Mouse (Mus musculus): ENCODE measurements around the gene Tmem159. TPM values are rescaled to one million over a fixed set of nuclear protein-coding genes. Genes with fewer than 3 reads are reported as not detected.

Gene Tmem159
- polyA plus RNA-seq (2015; fragmentation: Nextera tagmentation; extraction: Ambion mirVana), result 14.0 and 16.2 TPM in 2 replicates

DNA sequence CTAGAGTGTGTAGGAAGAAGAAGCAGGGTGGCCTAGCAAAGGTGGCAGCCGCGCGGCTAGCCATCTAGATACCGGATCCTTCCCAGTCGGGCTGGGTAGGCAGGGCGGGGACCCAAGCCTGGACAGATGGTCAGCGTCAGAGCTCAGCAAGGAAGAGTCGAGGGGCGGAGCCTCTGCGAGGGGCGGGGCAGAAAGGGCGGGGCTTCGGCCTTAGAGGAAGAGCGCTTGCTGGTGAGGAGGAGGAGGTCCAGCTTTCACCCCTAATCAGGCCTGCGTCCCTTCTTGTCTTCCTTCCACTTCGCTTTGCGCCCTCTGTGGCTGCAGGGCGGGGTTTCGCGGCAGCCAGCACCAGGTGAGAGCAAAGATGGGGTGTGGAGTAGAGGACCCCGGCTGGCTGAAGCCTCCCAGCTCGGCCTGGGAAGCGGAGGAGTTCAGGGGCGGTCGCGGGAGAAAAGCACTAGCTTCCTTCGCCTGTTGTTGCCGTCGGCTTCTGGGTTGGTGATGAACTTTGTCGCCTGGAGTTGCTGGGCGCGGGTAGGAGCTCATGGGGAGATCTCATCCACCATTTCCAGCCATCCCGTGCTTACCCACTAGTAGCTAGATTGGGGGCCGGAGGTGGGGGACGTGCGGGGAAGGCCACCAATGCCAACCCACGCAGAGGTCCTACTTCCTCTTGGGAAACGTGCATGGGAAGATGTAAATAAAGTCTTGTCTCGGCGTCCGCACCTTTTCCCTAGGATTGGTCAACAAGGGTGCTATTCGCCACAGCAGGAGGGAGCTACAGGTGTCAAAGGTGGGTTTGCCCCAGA, at the start of gene Tmem159:
Gene Tmem159, plus strand, starts transcription at position 190 of the 809 bp plus-strand sequence.
- WGBS, result under 1% methylated on average over 42 of the region's 42 CpGs

DNA sequence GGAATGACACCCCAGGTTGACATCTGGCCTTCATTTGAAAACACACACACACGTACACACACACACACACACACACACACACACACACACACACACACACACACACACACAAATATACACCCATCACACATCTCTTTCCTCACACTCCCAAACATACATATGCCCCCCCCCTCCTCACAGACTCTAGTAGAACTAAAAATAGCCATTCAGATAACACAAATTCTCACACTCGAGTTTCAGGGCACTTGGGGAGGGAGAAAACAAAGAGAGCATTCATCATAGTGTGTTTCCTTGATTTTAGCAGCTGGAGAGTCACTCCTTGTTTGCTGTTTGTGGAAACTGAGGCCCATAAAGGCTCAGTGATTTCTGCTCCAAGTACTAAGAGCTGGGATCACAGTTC, 48.1 kb upstream of the Tmem159 start:
- Histone ChIP-seq H3K36me3 (no peaks in the 10 kb centered on the region), H3K4me1 (replicated peaks) (no peaks in the 10 kb centered on the region), H3K9ac (no peak overlapping the region), H3K9me3 (no peaks in the 10 kb centered on the region), H3K27ac (replicated peaks) (no peak overlapping the region), H3K27me3 (no peaks in the 10 kb centered on the region), H3K4me3 (no peak overlapping the region), H3K4me2 (no peak overlapping the region)
- 47% methylated on average over 2 of the region's 2 CpGs for WGBS
- no peak for ATAC-seq (ENCODE audit: low FRiP score, low read depth)

More for the DNA sequence above, at the start of gene Tmem159:
- no peaks in the 10 kb centered on the region for H3K9me3 ChIP-seq
- peak; percentile 88 for ATAC-seq (ENCODE audit: low FRiP score, low read depth)
- peak within 1 kb of the TSS; percentile 87 for H3K4me2 ChIP-seq
- no peaks in the 10 kb centered on the region for H3K27me3 ChIP-seq
- H3K27ac ChIP-seq (replicated peaks), result no peak within 1 kb of the TSS
- H3K4me3 ChIP-seq, result peak within 1 kb of the TSS; percentile 60
- no peaks in the 10 kb centered on the region for H3K36me3 ChIP-seq
- peak within 1 kb of the TSS; percentile 51 for H3K9ac ChIP-seq
- peaks cover 10% of the 10 kb centered on the region for H3K4me1 ChIP-seq (replicated peaks)

DNA sequence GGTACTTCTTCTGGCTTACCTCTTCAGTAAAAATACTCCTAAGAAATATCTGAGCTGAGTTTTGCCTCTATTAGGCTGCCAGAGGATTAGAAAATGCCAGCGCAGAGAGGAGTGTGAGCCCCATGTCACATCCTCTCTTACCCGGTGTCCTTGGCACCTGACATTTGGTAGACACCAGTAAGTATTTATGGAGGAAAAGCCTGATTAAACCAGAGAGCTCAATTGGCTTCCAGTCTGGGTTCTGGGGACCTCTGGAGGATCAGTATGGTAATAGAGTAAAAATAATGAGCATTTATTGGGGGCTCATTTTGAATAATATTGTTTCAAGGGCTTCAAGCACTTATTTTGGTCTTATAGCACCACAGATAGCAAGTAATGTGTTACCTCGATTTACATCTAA, 46.7 kb upstream of the Tmem159 start:
- no peaks in the 10 kb centered on the region for H3K9me3 ChIP-seq
- H3K27me3 ChIP-seq, result no peaks in the 10 kb centered on the region
- H3K36me3 ChIP-seq, result no peaks in the 10 kb centered on the region
- no peak overlapping the region for H3K9ac ChIP-seq
- no peak overlapping the region for H3K27ac ChIP-seq (replicated peaks)
- no peak overlapping the region for H3K4me2 ChIP-seq
- WGBS, result 85% methylated on average over 3 of the region's 3 CpGs
- H3K4me3 ChIP-seq, result no peak overlapping the region
- no peak for ATAC-seq (ENCODE audit: low FRiP score, low read depth)
- H3K4me1 ChIP-seq (replicated peaks), result no peaks in the 10 kb centered on the region

DNA sequence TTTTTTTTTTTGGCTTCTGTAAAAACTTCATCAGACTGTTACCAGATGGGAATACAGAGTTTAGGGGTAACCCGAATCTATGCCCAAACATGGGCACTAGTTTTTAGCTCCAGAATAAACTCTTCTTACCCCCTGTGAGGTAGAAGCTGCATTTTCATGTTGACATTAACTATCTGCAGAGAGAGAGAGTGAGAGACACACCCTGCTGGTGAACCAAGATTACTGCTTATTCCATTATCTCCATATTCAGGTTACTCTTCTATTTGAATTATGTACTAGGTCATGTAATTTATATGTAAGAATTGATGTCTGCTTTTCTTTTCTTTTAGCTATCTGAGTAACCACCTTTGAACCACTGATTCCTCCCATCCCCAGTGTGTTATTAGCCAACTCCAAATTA, 38.1 kb upstream of the Tmem159 start:
- H3K9me3 ChIP-seq, result no peaks in the 10 kb centered on the region
- H3K4me1 ChIP-seq (replicated peaks), result no peaks in the 10 kb centered on the region
- H3K27me3 ChIP-seq, result no peaks in the 10 kb centered on the region
- H3K27ac ChIP-seq (replicated peaks), result no peak overlapping the region
- no peaks in the 10 kb centered on the region for H3K36me3 ChIP-seq
- H3K4me2 ChIP-seq, result no peak overlapping the region
- H3K4me3 ChIP-seq, result no peak overlapping the region
- no peak for ATAC-seq (ENCODE audit: low FRiP score, low read depth)
- 89% methylated on average over 1 of the region's 1 CpGs for WGBS
- H3K9ac ChIP-seq, result no peak overlapping the region

DNA sequence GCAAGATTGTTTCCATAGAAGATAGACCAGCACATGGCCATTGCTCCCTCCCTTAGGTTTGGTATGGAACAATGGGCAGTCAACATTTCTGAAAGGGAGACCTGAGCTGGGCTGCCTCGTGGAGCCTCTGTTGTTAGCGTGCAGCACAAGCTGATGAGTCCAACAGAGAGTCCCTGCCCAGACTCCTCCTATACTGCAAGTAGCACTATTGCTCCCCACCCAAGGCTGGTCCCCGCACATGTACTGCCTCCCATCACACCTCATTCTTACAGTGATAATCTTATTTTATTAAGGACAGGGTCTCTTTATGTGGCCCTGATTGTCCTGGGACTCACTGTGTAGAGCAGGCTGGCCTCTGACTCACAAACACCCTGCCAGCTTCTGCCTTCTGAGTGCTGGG, 34.0 kb upstream of the Tmem159 start:
- H3K4me1 ChIP-seq (replicated peaks), result no peaks in the 10 kb centered on the region
- no peak overlapping the region for H3K27ac ChIP-seq (replicated peaks)
- 86% methylated on average over 3 of the region's 3 CpGs for WGBS
- H3K9ac ChIP-seq, result no peak overlapping the region
- no peaks in the 10 kb centered on the region for H3K27me3 ChIP-seq
- no peak overlapping the region for H3K4me2 ChIP-seq
- H3K4me3 ChIP-seq, result no peak overlapping the region
- H3K9me3 ChIP-seq, result no peaks in the 10 kb centered on the region
- ATAC-seq (ENCODE audit: low FRiP score, low read depth), result no peak
- H3K36me3 ChIP-seq, result no peaks in the 10 kb centered on the region

DNA sequence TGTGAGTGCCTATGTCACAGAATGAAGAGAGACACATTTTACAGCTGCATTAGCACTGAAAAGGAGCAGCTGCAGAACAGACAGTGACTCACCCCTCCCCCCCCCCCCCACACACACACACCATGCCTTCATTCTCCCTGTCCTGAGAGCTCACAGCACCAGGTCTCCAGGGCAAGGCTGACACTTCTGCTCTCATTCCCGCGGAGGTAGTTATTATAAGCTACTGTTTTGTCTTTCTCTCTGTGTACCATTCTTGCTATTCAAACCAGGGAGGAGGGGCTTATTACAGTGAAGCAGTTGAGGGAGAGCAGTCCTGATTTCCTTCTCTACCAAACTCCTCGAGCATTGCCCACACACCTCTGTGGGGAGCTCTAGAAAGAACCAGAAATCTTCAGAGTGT, 33.0 kb upstream of the Tmem159 start:
- ATAC-seq (ENCODE audit: low FRiP score, low read depth), result no peak; the same call in 1 of the 2 replicates
- WGBS, result 8% methylated on average over 3 of the region's 3 CpGs
- H3K9me3 ChIP-seq, result no peaks in the 10 kb centered on the region

DNA sequence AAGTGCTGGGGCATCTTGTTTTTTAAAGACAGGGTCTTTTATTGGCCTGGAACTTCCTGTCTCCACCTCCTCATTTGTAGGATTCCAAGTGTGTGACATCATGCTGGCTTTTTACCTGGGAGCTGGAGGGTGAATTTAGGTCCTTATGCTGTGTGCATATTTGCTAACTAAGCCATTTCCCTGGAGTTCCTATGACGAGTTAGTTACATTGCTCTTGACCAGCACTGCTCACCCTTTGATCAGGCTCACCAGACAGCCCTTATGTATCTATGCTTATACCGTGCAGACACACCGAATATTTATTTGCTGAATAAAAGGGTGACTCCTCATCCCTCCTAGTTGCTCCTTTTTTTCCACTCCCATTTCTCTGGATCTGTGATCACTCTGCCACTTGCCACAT, 22.0 kb upstream of the Tmem159 start:
- H3K4me3 ChIP-seq, result no peak overlapping the region
- H3K9ac ChIP-seq, result no peak overlapping the region
- H3K27ac ChIP-seq (replicated peaks), result no peak overlapping the region
- H3K9me3 ChIP-seq, result no peaks in the 10 kb centered on the region
- ATAC-seq (ENCODE audit: low FRiP score, low read depth), result no peak
- WGBS, result 86% methylated on average over 3 of the region's 3 CpGs
- H3K36me3 ChIP-seq, result no peaks in the 10 kb centered on the region
- no peaks in the 10 kb centered on the region for H3K27me3 ChIP-seq
- H3K4me2 ChIP-seq, result no peak overlapping the region
- no peaks in the 10 kb centered on the region for H3K4me1 ChIP-seq (replicated peaks)

More for the DNA sequence above, 33.0 kb upstream of the Tmem159 start:
- H3K27ac ChIP-seq (replicated peaks), result no peak overlapping the region
- no peaks in the 10 kb centered on the region for H3K36me3 ChIP-seq
- H3K27me3 ChIP-seq, result no peaks in the 10 kb centered on the region
- H3K9ac ChIP-seq, result no peak overlapping the region
- no peaks in the 10 kb centered on the region for H3K4me1 ChIP-seq (replicated peaks)
- H3K4me2 ChIP-seq, result no peak overlapping the region
- no peak overlapping the region for H3K4me3 ChIP-seq

DNA sequence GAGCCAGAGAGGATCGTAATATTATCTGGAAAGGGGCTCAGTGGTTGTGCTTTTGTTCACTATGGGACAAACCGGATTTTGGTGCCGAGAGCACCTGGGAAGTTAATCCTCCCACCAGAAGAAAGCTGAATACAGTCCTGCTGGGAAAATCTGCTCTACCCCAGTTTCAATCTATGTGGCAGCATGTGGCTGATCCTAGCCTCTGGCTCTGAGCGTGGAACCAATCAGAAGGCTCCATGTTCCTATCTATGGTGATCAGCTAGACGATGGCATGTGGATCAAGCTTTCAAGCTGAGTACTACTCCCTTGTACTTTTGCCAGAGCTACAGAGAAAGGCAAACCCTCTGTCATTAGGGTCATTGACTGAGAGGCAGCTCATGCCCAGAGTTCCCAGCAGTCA, 9.1 kb upstream of the Tmem159 start:
- no peak for ATAC-seq (ENCODE audit: low FRiP score, low read depth)
- H3K27ac ChIP-seq (replicated peaks), result no peak overlapping the region
- no peaks in the 10 kb centered on the region for H3K27me3 ChIP-seq
- WGBS, result 55% methylated on average over 5 of the region's 5 CpGs
- H3K9me3 ChIP-seq, result no peaks in the 10 kb centered on the region
- H3K4me3 ChIP-seq, result no peak overlapping the region
- H3K4me2 ChIP-seq, result no peak overlapping the region
- no peaks in the 10 kb centered on the region for H3K4me1 ChIP-seq (replicated peaks)
- no peak overlapping the region for H3K9ac ChIP-seq
- H3K36me3 ChIP-seq, result no peaks in the 10 kb centered on the region

DNA sequence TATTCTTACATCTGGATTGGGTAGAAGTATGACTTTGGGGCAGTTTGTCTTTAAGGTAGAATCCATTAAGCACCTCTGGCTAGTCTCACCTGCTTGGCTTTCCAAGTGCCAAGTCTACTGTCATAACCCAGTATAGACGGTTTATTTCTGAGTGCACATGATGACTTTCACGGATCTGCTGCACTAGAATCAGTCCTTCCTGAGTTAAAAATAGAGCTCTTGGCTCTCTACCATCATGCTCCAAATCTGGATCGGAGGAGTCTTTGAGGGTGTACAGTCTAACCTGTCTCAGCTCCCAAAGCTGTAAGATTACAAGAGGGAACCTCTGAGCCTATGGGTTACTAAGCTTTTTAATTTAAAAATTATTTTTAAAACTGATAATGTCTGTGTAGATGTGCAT, 7.9 kb upstream of the Tmem159 start:
- Histone ChIP-seq H3K4me2 (no peak overlapping the region), H3K9me3 (no peaks in the 10 kb centered on the region), H3K4me1 (replicated peaks) (no peaks in the 10 kb centered on the region), H3K27ac (replicated peaks) (no peak overlapping the region), H3K36me3 (no peaks in the 10 kb centered on the region), H3K9ac (no peak overlapping the region), H3K4me3 (no peak overlapping the region), H3K27me3 (no peaks in the 10 kb centered on the region)
- 88% methylated on average over 3 of the region's 3 CpGs for WGBS
- no peak for ATAC-seq (ENCODE audit: low FRiP score, low read depth)

DNA sequence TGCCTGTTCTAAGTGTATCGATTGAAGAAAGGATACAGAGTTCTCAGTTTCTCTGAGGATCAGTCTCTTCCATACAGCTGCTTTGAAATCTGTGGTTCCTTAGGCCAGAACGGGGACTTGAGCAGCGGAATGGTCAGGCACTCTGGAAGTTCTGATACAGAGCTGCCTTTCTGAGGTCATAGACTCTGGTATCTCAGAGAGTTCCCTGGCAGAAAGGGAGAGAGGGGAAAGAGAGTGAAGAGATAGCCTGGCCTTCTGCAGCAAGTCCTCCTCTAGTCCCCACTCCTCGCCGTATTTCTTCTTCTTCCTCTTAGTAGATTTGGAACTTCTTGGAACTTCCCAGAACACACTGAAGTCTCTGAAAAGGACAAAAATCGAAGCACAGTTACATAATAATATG, 7.0 kb upstream of the Tmem159 start, which contains the start of gene Dnah3:
Gene Dnah3, minus strand, starts transcription at position 101 of the 400 bp plus-strand sequence.
- H3K4me2 ChIP-seq, result no peak within 1 kb of the TSS
- no peaks in the 10 kb centered on the region for H3K4me1 ChIP-seq (replicated peaks)
- H3K27ac ChIP-seq (replicated peaks), result no peak within 1 kb of the TSS
- 90% methylated on average over 6 of the region's 6 CpGs for WGBS
- H3K9me3 ChIP-seq, result no peaks in the 10 kb centered on the region
- no peaks in the 10 kb centered on the region for H3K36me3 ChIP-seq
- no peak for ATAC-seq (ENCODE audit: low FRiP score, low read depth)
- no peak within 1 kb of the TSS for H3K9ac ChIP-seq
- H3K4me3 ChIP-seq, result no peak within 1 kb of the TSS
- no peaks in the 10 kb centered on the region for H3K27me3 ChIP-seq

DNA sequence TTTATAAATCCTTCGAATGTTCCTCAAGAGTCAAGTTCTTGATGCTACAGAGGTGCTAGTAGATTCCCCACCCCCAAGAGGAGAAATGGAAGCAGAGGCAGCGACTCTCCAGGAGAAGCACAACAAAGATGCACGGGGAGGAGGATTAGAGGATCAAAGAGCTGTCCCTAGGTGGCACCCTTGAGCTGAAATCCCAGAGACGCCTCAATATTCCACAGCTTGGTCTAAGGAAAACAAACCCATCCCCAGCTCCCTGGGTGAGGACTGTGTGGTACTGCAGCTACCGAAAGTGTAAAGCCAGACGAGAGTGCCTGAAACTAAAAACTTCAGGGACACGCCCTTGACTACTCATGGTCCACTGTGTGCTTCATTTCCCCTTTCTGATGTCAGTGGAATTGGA, 4.3 kb upstream of the Tmem159 start:
- Histone ChIP-seq H3K9me3 (no peaks in the 10 kb centered on the region), H3K4me3 (no peak overlapping the region), H3K4me2 (no peak overlapping the region), H3K27ac (replicated peaks) (no peak overlapping the region), H3K4me1 (replicated peaks) (peaks cover 2% of the 10 kb centered on the region; the same call in 1 of the 2 replicates), H3K9ac (no peak overlapping the region), H3K27me3 (no peaks in the 10 kb centered on the region), H3K36me3 (no peaks in the 10 kb centered on the region)
- no peak for ATAC-seq (ENCODE audit: low FRiP score, low read depth)
- 10% methylated on average over 7 of the region's 7 CpGs for WGBS

DNA sequence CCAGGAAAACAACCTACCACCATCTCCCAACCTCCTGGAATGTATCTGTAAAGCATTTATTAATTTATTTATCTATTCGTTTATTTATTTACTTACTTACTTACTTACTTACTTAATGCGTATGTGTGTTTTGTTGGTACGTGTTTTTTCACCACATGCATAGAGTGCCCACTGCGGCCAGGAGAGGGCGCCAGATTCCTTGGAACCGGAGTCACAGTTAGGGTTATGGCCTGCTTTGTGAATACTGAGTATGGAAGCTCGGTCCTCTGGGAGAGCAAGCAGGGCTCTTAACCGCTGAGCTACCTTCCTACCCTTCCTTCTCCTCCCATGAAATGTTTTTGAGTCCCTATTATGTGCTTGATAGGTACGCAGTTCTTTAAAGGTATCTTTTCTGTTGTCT, 3.8 kb upstream of the Tmem159 start:
- no peak overlapping the region for H3K9ac ChIP-seq
- no peaks in the 10 kb centered on the region for H3K9me3 ChIP-seq
- H3K4me1 ChIP-seq (replicated peaks), result peaks cover 8% of the 10 kb centered on the region
- H3K4me3 ChIP-seq, result no peak overlapping the region
- no peak overlapping the region for H3K4me2 ChIP-seq
- no peaks in the 10 kb centered on the region for H3K36me3 ChIP-seq
- H3K27ac ChIP-seq (replicated peaks), result no peak overlapping the region
- ATAC-seq (ENCODE audit: low FRiP score, low read depth), result no peak
- no peaks in the 10 kb centered on the region for H3K27me3 ChIP-seq
- 22% methylated on average over 9 of the region's 9 CpGs for WGBS

Data from hindbrain, embryonic 15.5 days (tissue).